Mouse (Mus musculus) cerebellum, adult 11-12 months (tissue): ENCODE results near the gene Itch.
"Not testable (repeated sequence)": the region's sequence is repeated elsewhere in the genome, so short reads cannot be mapped to it uniquely, and the experiment has no call there.

Source experiments
- DNase-seq: peaks from one replicate; pipeline ENCODE4 v3.0.0; 2022

The Itch gene

DNA sequence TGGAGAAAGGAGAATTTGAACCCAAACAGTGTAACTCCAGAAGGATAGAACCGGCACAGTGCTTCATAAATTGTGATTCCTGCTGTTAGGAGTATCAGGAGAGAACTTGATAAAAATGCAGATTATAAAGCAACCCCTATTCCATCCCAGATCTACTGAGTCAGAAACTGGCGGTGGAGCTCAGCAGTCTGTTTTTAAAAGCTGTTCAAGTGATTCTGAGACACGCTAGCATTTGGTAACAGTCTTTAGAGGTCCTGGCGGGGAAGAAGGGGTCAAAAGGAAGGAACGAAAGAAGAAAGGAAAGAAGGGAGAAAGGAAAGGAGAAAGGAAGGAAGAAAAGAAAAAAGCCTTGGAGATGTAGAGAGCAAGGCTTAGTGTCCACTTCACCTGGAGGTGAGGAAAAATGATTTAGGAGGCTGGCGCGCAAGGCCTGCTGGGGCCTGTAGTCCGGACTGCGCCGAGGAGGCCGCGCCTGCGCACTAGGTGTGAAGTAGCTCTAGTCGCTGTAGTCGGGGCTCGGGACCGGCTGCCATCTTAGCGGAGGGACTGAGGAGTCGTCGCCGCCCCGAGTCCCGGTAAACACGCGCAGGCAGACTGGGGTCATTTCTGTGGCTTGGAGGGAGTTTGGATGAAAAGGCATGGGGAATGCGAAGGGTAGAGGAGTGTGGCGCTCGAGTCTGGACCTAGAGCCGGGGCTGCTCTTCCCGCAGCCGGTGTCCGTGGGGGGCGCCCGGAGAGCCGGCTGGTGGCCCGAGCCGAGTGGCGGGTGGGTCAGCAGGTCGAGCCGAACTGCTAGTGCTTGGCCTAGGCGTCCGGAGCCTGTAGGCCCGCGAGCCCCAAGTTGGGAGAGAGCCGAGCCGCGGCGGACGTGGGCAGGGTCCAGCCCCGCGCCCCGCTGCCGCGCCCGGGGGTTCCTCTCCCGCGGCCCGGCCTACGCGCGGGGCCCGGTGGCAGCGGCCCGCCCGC is at the start of gene Itch:
Itch (plus strand) TSS at position 499 of the 966 bp plus-strand sequence.
- peak; percentile 94 for DNase-seq

DNA sequence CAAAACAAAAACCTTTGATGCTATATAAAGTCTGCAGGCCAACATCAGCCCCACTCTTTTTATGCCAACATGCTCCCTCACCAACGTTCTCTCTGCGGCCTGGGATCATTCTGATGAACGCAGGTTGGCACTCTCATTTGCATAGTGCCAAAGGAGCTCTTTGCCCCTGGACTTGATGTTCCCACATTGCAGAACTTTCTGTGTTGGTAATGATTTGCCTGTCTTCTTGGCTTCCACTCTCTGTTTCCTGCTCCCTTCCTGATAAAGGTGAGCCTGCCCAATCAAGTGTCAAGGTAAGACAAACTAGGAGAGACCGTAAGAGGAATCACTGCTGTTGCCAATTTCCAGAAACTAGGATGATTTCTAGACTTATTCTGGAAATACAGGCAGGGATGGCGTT is 48.8 kb upstream of the Itch start:
- no peak for DNase-seq

DNA sequence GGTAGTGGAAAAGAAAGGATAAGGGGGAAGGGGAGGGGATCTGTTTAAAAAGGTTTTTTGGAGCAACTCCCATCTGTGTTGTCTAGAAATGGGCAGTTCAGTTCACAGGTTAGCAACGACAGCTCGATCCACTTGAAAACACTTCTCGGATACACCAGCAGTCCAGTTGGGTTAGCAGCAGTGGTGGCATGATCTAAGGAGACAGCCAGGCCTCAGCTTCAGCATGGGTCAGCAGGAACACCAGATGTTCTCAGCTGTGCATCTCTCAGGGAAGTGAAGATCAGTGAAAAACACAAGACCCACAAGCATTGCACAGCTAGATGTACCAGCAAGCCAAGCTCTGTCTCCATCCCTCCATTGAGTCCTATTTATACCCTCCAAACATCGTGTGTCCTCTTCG is 47.0 kb upstream of the Itch start:
- DNase-seq: no peak

DNA sequence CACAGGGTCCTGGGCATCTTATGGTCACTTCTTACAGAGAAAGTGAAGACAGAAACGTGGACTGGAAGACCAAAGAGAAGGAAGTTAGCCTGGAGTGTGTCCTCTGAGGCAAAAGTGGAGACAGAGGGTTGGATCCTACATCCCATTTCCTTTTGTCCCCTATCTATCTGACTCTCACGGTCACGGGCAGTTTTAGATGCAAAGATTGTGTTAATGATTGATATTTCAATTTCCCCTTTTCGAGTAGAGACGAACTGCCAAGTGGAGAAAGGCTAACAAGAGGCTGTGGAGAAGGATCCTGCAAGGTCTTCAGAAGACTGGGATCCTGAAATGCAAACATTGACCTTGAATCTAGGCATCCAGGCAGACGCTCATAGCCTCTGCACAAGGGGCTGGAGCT is 45.0 kb upstream of the Itch start:
- DNase-seq: no peak

DNA sequence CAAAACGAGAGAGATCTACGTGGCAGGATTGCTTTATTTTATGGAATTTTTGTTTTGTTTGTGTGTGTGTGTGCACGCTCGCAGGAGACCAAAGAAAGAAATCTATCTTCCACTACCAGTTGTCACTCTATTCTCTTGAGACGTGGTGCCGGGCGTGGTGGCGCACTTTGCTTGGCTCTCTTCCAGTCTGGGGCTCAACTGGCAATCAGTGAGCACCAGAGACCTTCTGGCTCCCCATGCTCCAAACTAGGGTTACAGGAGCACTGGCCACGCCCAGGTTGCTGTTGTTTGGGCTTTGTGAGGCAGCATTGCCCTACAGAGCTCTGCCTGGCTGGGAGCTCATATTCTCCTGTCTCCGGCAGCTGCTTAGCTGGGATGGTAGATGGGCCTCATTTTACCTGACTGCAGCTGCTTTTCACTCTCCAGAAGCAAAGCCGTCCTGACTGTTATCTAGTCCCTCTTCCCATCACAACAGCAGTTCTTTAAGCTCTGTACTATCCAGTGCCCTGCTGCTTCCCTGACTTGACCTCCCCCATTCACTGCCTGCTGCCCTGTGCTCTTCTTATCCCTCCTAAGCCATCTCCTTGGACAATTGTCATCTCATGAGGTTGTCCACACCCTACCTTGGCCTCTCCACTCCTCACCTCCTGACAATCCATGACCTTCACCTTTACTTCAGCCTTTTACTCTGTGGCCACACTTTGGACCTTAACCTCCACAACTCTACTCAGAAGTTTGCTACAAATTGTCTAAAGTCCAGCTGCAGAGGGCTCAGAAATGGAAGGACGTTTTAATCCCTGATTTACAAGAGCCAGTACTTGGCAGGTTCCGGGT is 42.2 kb upstream of the Itch start:
- no peak for DNase-seq

DNA sequence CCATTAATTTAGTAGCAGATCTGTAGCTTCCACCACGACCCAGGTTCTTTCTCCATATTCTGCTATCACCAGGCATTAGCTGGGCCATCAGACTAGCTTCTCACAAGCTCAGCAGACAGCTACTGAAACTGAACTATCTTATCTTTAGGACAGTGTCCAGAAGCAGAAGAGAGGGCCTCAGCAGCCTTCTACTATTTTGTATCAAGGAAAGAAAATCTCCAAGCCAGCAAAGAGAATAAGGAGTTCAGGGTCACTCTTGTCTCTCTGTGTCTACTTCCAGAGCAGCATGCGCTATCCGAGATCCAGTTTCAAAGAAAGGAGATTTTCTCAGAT is 41.6 kb upstream of the Itch start:
- no peak for DNase-seq

DNA sequence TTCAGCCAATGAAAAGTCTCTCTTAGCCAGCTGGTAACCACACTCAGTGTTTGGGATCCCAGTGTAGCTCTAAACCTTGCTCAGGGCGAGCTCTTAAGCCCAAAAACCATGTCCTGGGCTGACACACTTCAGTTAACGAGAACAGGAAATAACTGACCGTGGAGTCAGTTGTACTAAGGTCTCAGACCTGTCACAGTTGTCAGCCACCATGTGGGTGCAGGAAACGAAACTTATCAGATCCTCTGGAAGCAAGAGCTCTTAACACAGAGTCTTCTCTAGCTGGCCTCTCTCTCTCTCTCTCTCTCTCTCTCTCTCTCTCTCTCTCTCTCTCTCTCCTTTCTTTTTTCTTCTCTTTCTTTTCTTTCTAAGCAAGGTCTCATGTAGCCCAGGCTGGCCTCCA is 39.9 kb upstream of the Itch start:
- no peak for DNase-seq

DNA sequence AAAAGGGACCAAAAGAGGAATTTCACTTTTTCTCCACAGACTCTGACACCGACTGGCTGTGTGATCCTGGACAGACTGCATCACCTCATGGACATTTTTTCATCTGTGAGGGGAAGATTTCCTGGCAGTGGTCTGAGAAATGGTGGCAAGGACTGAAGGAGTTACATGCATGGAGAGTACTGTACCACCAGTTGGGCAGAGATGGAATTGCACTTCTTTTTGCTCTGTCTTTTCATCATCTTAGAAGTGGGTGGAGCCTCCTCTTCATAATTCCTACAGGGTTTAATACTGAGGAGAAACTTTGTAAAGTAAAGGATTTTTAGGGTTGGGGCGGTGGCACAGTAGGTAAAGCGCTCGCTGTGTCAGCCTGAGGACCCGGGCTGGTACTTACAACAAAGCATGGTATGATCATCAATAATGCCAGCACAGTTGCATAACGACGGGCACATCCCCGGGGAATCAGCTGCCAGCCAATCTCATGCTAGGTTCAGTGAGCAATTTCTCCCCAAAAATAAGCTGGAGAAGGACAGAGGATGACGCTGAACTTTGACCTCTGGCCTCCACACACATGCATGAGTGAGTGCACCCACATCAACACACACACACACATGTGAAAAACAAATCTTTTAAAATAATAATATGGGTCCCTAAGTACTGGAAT is 34.5 kb upstream of the Itch start:
- DNase-seq: no peak

DNA sequence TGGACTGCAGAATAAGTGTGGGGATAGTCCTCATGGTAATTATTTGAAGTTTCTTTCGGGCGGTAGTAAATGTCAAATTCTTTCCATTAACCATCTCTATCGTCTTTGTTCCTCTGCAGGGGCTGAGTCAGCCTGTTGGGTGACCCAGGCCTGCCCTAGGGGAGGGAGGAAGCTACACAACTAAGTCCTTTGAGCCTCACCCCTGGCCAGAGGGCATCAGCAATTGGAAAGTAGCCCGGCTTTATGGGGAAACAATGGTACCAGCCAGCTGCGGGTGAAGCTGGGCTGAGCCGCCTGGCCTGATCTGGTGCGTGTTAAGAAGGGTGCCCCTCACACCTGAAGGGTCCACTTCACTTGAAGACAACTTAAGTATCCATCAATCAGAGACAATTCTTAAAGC is 33.9 kb upstream of the Itch start:
- peak; percentile 27 for DNase-seq

DNA sequence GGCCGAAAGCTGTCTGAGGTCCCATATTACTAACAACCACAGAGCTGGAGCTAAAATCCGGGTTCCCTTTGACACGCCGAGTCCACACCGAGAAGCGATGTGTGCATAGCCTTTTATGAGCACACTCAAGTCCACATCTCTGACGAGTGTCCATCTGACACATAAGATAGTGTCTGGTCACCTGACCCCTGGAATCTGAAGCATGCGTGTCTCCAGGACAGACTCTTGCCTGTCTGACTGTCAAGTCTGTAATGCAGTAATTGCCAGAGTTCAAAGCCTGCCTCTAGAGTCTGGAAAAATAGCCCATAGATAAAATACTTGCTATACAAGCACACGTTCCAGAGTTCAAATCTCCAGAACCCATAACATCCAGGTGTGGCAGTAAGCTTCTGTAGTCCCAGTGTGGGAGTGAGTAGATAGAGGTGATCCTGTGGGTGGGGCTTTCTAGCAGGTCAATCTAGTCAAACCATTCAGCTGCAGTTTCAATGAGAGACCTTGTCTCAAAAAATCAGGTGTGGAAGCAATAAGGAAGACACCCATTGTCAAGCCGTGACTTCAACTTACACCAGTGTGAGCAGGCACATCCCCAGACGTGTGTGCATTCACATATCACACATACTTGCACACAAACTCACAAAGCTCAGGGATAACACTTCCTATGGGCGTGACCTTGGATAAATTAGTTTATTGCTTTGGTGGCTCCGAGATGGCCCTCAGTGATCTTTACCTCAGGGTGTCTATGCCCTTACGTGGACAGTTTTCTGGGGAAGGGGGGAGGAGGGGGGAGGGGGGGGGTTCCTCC is 33.1 kb upstream of the Itch start:
- no peak for DNase-seq

DNA sequence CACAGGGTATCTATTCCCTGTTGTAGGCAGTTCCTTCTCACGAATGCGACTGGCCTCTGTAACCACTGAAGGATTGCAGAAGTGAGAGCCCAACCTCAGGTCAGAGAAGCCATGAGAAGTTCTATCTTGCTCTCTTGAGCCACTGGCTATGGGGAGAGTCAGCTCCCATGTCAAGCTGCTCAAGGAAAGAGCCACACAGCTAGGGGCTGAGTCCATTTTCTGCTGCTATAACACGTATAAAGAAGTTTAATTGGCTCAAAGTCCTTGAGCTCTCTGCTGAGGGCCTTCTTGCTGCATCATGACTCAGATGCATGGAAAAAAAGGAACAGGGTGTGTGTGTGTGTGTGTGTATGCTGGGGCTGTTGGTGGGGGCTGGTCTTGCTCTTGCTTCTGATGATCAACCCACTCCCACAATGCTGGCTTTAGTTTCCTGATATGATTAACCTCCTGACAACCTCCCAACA is 32.5 kb upstream of the Itch start:
- no peak for DNase-seq

DNA sequence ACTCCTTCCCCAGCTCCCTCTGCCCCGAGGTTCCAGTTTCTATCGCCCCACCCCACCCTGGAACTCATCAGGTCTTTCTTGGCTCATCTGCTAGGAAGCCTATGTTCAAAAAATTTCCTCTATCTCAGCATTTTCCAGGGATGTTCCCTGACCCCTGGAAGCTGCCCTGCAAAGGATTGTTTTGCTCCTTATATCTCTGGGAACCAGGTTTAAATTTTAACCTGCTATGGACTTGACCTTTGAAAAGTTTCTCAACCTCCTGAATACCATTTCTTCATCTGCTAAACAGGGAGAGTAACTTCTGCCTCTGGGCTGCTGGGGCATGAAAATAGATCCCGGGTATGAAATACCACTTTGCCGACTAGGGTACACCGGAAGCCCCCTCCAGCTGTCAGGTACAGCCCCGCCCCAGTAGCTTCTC is 31.5 kb upstream of the Itch start:
- DNase-seq: no peak

DNA sequence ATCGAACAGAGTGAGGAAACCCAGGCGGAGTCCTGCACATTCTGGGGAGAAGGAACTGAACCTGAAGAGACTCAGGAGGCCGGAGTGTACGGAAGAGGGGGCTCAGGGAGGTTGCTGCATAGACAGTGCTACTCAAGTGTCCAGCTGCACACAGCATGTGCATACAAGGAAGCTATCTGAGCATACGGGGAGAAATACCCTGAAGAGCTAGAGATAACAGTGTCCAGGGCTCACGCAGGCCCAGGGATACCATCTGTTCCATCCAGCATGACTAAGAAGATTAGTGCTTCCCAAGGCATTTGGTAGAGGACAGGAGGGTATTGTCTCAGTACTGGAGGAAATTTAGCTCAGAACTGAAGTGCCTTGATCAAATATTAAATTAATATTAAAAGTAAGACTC is 29.7 kb upstream of the Itch start:
- peak; percentile 34 for DNase-seq

DNA sequence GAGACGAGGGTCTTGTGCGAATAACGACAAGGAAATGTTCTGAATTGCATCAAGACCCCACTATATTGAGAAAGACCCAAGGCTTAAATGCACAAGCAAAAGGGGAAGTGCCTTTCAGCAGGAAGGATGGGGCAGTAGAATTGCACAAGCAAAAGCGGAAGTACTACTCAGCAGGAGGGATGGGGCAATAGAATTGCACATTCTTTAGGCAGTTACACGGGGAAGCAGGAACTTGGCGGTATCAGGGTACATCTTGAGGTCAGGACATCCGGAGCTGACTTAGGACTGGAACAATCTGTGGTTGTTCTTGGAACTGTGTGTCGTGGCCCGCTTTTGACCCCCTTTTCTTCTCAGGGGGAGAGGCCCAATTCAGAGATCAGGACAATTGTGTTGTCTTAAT is 26.0 kb upstream of the Itch start:
- not testable (repeated sequence) for DNase-seq

DNA sequence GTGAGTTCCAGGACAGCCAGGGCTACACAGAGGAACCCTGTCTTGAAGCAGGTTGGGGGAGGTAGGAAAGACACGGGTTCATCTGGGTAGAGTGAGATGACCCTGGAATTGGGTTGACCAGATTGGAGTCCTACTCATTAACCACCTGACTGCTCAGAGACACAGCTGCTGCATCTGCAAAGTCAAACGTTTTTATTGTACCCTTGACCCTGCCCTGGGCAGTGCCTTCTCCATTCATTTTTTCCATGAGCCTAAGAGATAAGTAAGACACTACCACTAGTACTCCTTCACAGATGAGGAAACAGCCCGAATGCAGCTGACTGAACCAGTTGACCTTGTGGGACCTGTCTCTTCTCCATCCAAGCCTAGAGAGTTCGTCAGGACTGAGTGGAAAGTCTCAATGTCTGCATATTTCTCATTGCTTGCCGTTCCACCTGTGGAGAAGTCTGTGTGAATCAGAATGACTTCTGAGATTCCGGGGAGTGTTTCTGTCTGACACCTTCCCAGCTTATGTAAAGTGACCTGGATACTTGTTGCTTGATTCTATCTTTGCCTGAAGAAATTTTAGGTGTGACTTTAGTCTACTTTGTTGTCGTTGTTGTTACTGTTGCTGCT is 18.0 kb upstream of the Itch start:
- no peak for DNase-seq

DNA sequence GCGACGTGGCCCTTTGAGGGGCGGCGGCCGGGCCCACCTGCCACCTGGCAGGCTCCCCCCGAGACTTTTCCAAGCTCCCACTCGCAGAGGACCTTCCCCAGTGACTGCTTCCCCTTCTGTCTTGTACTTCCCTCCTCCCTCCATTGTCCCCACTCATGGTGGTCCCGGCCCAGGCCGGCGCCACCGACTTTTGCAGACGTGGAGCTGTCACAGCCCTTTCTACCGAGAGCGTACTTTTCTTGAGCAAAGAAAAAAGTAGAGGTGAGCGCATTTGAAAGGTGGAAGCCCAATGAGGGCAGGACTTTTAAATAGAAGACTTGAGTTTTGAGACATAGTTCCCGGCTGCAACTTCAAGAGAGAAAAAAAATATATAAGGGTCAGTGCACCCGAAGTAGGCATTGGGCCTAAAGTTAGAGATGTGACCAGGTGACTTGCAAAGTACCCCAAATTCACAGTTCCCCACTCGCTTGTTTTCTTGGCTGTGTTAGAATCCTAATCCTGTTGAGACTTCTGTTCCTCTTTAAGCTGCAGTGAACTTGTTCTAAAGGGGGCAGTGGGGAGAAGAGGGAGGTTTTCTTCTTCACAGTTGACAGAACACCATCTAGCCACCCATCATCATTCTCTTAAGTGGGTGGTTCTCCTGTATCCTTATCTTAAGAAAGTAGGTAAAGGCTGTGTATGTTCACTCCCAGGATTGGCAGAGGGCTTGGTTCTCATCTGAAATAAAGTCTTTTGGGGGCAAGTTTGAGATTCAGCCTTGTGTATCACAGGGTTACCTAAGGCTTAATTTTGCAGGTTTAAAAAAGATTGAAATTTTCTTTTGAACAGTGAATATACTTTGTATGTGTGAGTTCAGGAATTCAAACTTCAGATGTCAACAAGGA is 910 bp downstream of the Itch start:
- no peak for DNase-seq

DNA sequence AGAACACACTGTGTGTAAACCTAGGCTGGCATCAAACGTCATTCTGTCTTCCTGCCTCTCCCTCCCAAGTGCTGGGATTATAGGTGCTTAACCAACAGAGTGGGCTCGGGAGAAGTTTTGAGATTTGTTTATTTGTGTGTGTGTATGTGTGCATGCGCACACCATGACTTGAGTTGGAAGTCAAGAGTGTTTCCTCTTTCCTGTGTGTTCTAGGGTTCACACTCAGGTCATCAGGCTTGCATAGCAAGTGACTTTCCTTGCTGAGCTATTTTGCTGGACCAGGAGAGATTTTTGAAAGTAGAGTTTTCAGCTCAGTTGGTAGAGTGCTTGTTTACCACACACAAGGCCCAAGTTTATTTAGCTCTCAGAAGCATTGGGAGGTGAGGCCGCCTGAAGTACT is 1.8 kb downstream of the Itch start:
- DNase-seq: no peak

DNA sequence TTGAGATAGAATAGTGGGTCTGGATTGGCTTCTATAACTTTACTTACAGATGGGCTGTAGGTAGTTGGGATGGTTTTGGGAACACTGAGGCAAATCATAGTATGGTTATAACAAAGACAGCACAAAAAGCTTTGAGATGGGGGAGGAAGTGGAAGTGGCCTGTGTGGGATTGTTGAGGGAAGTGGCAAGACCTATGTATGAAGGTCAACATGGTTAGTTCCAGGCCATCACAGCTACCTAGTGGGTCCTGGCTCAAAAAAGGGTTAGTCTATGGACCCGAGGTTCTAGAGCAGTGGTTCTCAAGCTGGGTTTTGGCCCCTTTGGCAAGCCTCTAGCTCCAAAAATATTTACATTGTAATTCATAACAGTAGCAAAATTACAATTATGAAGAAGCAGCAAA is 2.2 kb downstream of the Itch start:
- no peak for DNase-seq

DNA sequence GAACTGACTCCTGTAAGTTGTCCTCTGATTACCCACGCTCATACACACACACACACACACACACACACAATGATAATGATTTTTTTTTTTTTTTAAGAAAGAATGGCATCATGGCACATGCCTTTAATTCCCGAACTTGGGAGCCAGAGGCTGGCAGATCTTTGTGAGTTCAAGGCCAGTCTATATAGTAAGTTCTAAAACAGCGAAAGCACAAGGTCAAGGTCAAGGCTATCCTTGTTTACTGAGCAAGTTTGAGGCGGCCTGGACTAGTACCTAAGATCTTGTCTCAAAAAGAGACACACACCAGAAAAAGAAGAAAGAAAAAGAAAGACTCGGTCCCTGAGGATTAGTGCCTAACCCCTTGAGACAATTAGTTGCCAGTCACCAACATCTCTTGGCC is 7.7 kb downstream of the Itch start:
- no peak for DNase-seq

DNA sequence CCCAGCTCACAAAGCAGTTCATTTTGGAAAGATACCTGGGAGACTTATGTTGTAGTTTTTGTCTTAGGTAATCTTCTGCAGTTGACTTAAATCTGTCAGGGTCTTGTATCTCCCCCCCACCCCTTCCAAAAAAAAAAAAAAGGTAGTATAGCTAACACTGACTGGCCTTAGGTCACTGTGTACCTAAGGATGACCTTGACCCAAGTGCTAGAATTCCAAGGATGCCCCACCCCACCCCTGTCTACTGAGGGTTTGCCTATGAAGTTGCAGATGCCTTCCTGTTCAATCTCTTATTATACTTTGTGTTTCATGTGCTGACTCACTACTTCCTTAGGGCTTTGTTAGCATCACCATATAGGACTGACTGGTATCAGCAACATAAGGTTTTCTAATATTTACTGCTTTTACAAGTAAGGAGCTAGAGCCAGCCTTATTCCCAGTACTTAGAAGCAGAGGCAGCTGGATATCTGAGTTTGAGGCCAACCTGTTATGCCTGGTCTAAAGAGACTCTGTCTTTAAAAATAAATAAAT is 8.8 kb downstream of the Itch start:
- no peak for DNase-seq

DNA sequence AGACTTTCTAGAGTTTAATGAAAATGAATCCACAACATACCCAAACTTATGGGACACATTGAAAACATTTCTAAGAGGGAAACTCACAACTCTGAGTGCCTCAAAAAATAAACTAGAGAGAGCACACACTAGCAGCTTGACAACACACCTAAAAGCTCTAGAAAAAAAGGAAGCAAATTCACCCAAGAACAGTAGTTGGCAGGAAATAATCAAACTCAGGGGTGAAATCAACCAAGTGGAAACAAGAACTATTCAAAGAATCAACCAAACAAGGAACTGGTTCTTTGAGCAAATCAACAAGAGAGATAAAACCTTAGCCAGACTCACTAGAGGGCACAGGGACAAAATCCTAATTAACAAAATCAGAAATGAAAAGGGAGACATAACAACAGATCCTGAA is 16.0 kb downstream of the Itch start:
- not testable (repeated sequence) for DNase-seq
